Mouse (Mus musculus): ENCODE measurements around the gene Thra.

- TF ChIP-seq POLR2A (IDR thresholded peaks at IDR 0.05; ENCODE audit: borderline replicate concordance, low read depth, low read length) (no peak), CTCF (IDR thresholded peaks at IDR 0.05; ENCODE audit: low read depth, low read length) (no peak)
Observed at GRCm38 (mm10) chr11:98787229-98787628, 46.8 kb downstream of the Thra start.
